Mouse (Mus musculus): ENCODE data around the gene Hist1h3e. TPM values are rescaled to one million over a fixed set of nuclear protein-coding genes. Genes with fewer than 3 reads are reported as not detected.

The Hist1h3e gene
- polyA plus RNA-seq, 1 experiment from 2014 or later, result 0.26 TPM

DNA sequence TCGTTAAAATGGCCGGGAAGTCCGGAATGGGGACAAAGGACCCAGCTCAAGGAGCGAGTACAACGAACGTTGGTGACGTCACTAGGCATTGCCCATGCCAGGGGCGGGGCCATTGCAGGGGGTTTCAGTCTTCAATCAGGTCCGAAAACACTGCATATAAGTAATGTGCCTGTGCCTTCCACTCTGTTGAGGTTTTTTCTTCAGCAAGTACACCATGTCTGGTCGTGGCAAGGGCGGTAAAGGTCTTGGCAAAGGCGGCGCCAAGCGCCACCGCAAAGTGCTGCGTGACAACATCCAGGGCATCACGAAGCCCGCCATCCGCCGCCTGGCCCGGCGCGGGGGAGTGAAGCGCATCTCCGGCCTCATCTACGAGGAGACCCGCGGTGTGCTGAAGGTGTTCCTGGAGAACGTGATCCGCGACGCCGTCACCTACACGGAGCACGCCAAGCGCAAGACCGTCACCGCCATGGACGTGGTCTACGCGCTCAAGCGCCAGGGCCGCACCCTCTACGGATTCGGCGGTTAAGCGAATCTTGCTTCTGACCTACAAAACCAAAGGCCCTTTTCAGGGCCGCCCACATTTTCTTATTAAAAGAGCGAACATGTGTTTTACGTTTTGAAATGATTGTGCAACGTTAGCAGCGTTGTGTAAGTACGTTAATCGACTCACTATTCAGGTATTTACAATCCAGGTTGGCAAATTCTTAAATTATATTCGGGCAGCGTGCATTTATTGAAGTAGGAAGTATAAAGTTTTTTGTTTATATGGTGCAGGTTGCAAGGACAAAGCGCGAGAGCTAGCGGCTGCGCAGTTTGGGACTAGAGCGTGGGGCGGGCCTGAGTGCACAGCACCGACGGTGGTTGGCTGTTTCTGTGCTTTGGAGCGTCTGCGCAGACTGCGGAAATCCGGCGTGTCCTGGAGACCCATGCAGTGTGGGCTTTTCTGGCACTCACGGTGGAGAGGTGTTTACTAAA is 31.0 kb downstream of the Hist1h3e start, which contains the start of gene Hist1h4h:
Gene Hist1h4h (plus strand): TSS at position 150 of the 975 bp plus-strand sequence.
- Histone ChIP-seq H3K27ac (peak within 1 kb of the TSS; percentile 91), H3K79me2 (ENCODE audit: inconsistent target) (no peaks in the 10 kb centered on the region), H3K4me3 (ENCODE audit: inconsistent target) (peak within 1 kb of the TSS; percentile 58), H3K36me3 (ENCODE audit: inconsistent target) (no peaks in the 10 kb centered on the region)
- under 1% methylated on average over 50 of the region's 70 CpGs for whole genome bisulfite sequencing (ENCODE audit: missing documents)

DNA sequence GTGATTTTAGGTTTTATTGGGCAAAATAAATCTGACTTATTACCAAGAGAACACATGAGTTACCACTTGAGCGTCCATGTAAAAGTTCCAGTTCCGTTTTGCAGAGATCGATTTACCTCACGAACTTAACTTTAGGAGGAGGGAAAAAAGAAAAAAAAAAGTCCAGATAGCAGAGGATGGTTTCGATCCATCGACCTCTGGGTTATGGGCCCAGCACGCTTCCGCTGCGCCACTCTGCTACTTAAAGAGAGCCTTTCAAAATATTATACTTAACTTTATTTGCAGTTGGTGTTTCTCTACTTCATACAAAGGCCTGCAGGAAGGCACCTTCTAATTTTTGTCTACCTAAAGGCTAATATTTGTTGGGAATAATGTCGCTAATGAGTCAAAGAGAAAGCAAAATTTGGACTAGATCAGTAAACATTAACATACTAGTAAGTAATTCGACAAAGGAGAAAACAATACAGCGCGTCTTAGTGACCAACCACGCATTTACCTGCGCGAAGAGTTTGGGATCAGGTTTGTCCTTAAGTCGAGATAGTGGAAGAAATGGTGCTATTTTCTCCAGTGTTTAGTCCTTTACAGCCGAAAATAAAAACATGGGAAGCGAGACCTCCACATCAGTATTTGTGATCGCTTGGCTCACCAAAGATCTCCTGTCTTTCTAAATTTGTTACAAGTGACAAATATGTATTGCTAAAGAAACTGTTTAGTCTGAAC is 31.8 kb downstream of the Hist1h3e start:
- Histone ChIP-seq H3K27ac (peak overlapping the region; percentile 91), H3K79me2 (ENCODE audit: inconsistent target) (no peaks in the 10 kb centered on the region), H3K36me3 (ENCODE audit: inconsistent target) (no peaks in the 10 kb centered on the region), H3K4me3 (ENCODE audit: inconsistent target) (peak overlapping the region; percentile 58)
- WGBS (ENCODE audit: missing documents), result 2% methylated on average over 20 of the region's 20 CpGs

GRCm38 (mm10) chr13:23529480-23530165 is 32.5 kb downstream of the Hist1h3e start:
- Histone ChIP-seq H3K27ac (peak overlapping the region; percentile 91; the same call in 1 of the 2 replicates), H3K36me3 (ENCODE audit: inconsistent target) (no peaks in the 10 kb centered on the region), H3K79me2 (ENCODE audit: inconsistent target) (no peaks in the 10 kb centered on the region), H3K4me3 (ENCODE audit: inconsistent target) (peak overlapping the region; percentile 58)
- WGBS (ENCODE audit: missing documents), result 26% methylated on average over 2 of the region's 2 CpGs

DNA sequence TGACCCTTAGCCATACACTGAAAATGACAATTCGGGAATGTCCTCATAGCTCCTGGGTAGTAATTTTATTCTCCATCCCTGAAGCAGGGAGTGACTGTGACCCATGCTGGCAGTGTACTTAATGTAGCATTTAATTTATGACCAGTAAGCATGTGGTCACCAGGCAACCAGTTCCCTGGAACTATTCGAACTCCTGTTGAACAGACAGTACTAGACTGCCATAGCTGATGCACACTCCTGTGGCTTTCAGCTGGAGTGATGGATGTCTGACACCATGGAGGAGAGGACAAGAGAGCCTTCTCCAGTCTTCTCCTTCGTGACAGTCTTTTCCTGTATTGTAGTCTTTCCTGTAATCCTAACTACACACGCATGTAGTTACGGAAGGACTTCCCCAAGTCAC is 33.2 kb downstream of the Hist1h3e start:
- H3K79me2 ChIP-seq (ENCODE audit: inconsistent target), result no peaks in the 10 kb centered on the region
- no peaks in the 10 kb centered on the region for H3K36me3 ChIP-seq (ENCODE audit: inconsistent target)
- H3K4me3 ChIP-seq (ENCODE audit: inconsistent target), result no peak overlapping the region
- no peak overlapping the region for H3K27ac ChIP-seq
- WGBS (ENCODE audit: missing documents), result 93% methylated on average over 5 of the region's 5 CpGs

DNA sequence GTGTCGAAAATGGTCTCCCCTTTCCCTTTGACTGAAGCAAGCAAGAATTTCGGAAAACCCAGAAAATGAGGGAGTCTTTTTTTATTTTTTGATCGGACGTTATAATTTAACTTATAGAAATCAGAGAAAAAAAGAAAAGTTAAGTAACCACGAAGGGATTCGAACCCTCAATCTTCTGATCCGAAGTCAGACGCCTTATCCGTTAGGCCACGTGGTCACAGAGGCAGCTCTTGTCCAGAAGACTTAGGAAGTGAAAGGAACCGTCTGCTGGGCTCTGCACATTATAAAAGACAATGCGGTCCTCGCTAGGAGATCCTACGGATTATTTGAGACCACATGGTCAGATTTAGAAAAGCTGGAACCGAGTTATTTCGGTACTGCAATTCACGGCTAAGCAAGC is 35.9 kb downstream of the Hist1h3e start:
- H3K4me3 ChIP-seq (ENCODE audit: inconsistent target), result peak overlapping the region; percentile 27
- no peaks in the 10 kb centered on the region for H3K36me3 ChIP-seq (ENCODE audit: inconsistent target)
- H3K79me2 ChIP-seq (ENCODE audit: inconsistent target), result no peaks in the 10 kb centered on the region
- no peak overlapping the region for H3K27ac ChIP-seq
- WGBS (ENCODE audit: missing documents), result 1% methylated on average over 15 of the region's 17 CpGs

GRCm38 (mm10) chr13:23525901-23526300 is 36.3 kb downstream of the Hist1h3e start:
- H3K27ac ChIP-seq, result no peak overlapping the region
- no peaks in the 10 kb centered on the region for H3K79me2 ChIP-seq (ENCODE audit: inconsistent target)
- no peaks in the 10 kb centered on the region for H3K36me3 ChIP-seq (ENCODE audit: inconsistent target)
- 6% methylated on average over 10 of the region's 10 CpGs for WGBS (ENCODE audit: missing documents)
- H3K4me3 ChIP-seq (ENCODE audit: inconsistent target), result peak overlapping the region; percentile 27; the same call in 1 of the 2 replicates

GRCm38 (mm10) chr13:23524654-23525053 is 37.5 kb downstream of the Hist1h3e start:
- H3K4me3 ChIP-seq (ENCODE audit: inconsistent target), result no peak overlapping the region
- no peaks in the 10 kb centered on the region for H3K36me3 ChIP-seq (ENCODE audit: inconsistent target)
- 18% methylated on average over 5 of the region's 5 CpGs for WGBS (ENCODE audit: missing documents)
- H3K79me2 ChIP-seq (ENCODE audit: inconsistent target), result no peaks in the 10 kb centered on the region
- H3K27ac ChIP-seq, result no peak overlapping the region

DNA sequence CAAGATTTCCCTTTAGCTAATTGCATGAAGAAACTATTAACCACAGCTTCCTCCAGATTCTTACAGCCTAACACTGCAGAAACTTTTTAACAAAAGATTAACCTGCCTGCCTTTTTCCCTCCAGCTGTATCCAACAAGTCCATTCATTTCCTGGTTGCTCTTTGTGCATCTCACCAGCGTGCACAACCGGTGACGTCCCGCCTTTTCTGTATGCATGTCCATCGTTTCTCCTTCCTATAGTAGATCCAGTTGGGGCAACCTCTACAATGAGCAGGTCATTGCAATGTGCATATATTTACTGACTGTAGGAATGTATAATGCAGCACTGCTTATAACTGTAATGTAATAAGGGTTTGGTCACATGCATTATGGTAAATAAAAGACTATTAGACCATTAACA is 38.2 kb downstream of the Hist1h3e start:
- 45% methylated on average over 5 of the region's 5 CpGs for WGBS (ENCODE audit: missing documents)
- Histone ChIP-seq H3K4me3 (ENCODE audit: inconsistent target) (no peak overlapping the region), H3K27ac (no peak overlapping the region), H3K79me2 (ENCODE audit: inconsistent target) (no peaks in the 10 kb centered on the region), H3K36me3 (ENCODE audit: inconsistent target) (no peaks in the 10 kb centered on the region)

GRCm38 (mm10) chr13:23521703-23522102 is 40.5 kb downstream of the Hist1h3e start:
- Histone ChIP-seq H3K4me3 (ENCODE audit: inconsistent target) (no peak overlapping the region), H3K27ac (no peak overlapping the region), H3K36me3 (ENCODE audit: inconsistent target) (no peaks in the 10 kb centered on the region), H3K79me2 (ENCODE audit: inconsistent target) (no peaks in the 10 kb centered on the region)
- 3% methylated on average over 14 of the region's 14 CpGs for WGBS (ENCODE audit: missing documents)

GRCm38 (mm10) chr13:23519416-23519815 is 42.8 kb downstream of the Hist1h3e start:
- no peaks in the 10 kb centered on the region for H3K36me3 ChIP-seq (ENCODE audit: inconsistent target)
- H3K4me3 ChIP-seq (ENCODE audit: inconsistent target), result peak overlapping the region; percentile 50
- H3K27ac ChIP-seq, result no peak overlapping the region
- no peaks in the 10 kb centered on the region for H3K79me2 ChIP-seq (ENCODE audit: inconsistent target)
- 2% methylated on average over 9 of the region's 10 CpGs for WGBS (ENCODE audit: missing documents)

- no peaks in the 10 kb centered on the region for H3K79me2 ChIP-seq (ENCODE audit: inconsistent target)
- H3K4me3 ChIP-seq (ENCODE audit: inconsistent target), result peak overlapping the region; percentile 50
- H3K27ac ChIP-seq, result peak overlapping the region; percentile 41
- 0% methylated on average over 6 of the region's 6 CpGs for WGBS (ENCODE audit: missing documents)
- H3K36me3 ChIP-seq (ENCODE audit: inconsistent target), result no peaks in the 10 kb centered on the region
These were observed 43.3 kb downstream of the Hist1h3e start for GRCm38 (mm10) chr13:23518885-23519284.

DNA sequence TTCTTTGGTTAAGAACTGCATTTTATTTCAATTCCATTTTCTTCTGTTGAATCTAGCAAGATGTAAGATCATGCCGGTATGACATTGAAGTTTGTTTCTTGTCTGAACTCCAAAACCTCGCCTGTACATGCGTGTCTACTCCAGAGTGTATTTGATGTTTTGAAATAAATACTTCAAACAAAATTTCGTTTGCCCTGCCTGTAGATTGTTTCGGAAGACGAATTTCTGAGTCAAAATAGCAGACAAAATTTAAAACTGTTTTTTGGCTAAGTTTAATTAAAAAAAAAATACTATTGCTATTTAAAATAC is 43.9 kb downstream of the Hist1h3e start:
- WGBS (ENCODE audit: missing documents), result 0% methylated on average over 6 of the region's 6 CpGs

DNA sequence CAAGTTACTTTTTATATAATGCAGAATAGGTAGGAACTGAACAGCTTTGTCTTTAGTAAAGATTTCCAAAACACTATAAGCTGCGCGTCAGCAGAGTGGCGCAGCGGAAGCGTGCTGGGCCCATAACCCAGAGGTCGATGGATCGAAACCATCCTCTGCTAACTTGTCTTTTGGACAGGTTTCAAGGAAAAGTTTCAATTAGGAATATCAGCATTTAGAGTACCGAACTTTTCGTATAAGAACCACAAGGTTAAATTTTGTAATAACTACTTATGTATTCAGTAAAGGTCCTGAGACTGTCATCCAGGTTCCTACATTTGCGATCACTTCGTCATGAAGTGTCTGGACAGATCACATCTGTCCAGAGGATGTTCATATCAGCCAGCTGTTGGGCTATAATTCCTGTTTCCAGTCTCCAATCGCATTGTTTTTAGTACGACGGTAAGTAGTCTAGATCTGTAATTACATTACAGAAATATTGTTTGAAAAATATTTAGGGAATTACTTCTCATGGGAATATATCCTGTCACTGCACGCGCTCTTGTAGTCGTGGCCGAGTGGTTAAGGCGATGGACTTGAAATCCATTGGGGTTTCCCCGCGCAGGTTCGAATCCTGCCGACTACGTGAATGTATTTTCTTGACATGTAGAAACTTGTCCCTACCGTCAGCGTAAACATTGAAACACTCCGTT is 44.4 kb downstream of the Hist1h3e start:
- H3K4me3 ChIP-seq (ENCODE audit: inconsistent target), result peak overlapping the region; percentile 50
- H3K27ac ChIP-seq, result peak overlapping the region; percentile 41
- WGBS (ENCODE audit: missing documents), result under 1% methylated on average over 27 of the region's 27 CpGs
- no peaks in the 10 kb centered on the region for H3K79me2 ChIP-seq (ENCODE audit: inconsistent target)
- H3K36me3 ChIP-seq (ENCODE audit: inconsistent target), result no peaks in the 10 kb centered on the region

More for the DNA sequence above, 43.9 kb downstream of the Hist1h3e start:
- Histone ChIP-seq H3K4me3 (ENCODE audit: inconsistent target) (peak overlapping the region; percentile 50), H3K36me3 (ENCODE audit: inconsistent target) (no peaks in the 10 kb centered on the region), H3K79me2 (ENCODE audit: inconsistent target) (no peaks in the 10 kb centered on the region), H3K27ac (peak overlapping the region; percentile 41)
